Mouse (Mus musculus) heart, postnatal 0 days (tissue): ENCODE measurements around the gene Sipa1l3.

Experiments used
- CTCF ChIP-seq: IDR thresholded peaks from 2 replicates; pipeline ENCODE4 v1.5.1; 2016; ENCODE audit warnings: antibody characterized with exemption, control low read depth, low read depth
- EP300 ChIP-seq: IDR thresholded peaks from 2 replicates; pipeline ENCODE4 v1.6.1; 2016; ENCODE audit warnings: antibody characterized with exemption, low read depth

DNA sequence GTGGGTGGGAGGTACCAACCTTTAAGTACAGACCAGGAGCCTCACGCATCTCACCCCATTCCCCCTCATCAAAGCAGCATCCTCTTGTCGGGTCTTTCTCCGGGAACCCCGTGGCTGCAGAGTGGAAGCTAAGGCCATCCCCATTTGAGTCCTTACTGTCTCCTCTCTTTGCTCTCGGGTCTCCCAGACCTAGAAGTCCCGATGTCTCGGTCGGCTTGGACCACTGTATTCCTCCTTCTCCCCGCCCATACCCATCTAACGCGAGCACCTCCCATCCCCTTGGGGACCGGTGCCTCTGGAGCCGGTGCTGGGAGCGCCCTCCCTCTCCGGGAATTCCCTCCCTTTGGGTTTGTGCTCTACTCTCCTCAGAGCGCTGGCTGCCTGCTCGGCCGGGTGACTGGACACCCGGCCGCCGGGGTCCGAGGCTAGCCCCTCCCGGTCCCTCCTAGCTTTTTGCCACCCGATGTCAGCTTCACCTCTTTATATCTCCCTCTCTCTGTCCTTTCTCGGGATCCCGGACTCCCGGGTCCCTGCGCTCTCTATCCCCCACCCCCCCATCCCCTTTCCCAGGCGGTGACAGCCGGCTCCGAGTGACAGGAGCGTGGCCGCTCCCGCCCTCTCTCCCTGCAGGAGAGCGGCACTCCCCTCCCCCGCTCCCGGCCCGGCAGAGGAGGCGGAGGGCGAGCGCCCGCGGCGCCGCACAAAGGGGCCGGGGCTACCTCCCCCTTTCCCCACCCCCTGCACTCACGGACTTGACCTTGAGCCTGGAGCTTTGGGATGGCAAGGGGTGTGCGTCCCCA, 213.8 kb downstream of the Sipa1l3 start:
- TF ChIP-seq CTCF (no peak), EP300 (no peak)
